In the genomic region with DNA sequence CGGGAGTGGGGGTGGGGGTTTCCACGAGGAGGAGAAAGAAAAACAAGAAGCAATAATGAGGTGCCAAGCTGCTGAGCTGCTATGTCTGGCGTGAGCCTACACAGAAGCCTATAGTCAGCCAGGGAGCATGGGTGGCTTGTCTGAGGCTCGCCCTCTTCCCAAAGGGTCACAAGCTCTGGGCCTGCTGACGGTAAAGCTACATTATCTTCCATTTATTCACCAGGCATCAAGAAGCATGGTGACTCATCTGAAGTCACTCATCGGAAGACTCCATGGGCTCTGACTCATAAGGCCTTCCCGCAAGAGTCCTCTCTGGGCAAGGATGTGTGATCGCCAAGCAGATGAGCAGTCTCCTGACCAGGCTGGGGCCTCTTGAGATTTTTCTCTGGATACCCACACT, we compare ENCODE assay signal across 16 mouse cellular contexts. TPM values are rescaled to one million over a fixed set of nuclear protein-coding genes. Genes with fewer than 3 reads are reported as not detected.
DNase-seq lines count a peak whose midpoint lies in the region.
"Had no signal": no experiment of that assay in that cellular context is flagged by ENCODE, and none has a peak within 500 bp of the region (broad histone marks: within the 10 kb centered on the region; RNA-seq: fewer than 3 reads in every experiment).

No protein-coding gene starts in this region.

- peak; percentile 72 for DNase-seq in adrenal gland, adult 2 months
- DNase-seq in adrenal gland, postnatal 4 days (ENCODE audit: low spot score in 2 of 2): no peak
- DNase-seq in 3T3-L1 (ENCODE audit: low read depth, low spot score) (peak; percentile 95), NIH3T3 (ENCODE audit: low read depth) (peak; percentile 81)
- DNase-seq in fibroblast of lung, adult 2 months (ENCODE audit: low read depth): peak; percentile 83
- DNase-seq in right cerebral cortex, adult 18-20 months: no peak
- no peak for DNase-seq in thymus, postnatal 36 days
- no peak for DNase-seq in layer of hippocampus, adult 9-10 months (ENCODE audit: low spot score)
- DNase-seq: B cell, adult 2 months; cerebellum, postnatal 10 days; forebrain, postnatal 0 days; kidney, adult 9 months; kidney, postnatal 25 days; layer of hippocampus, adult 9-11 months; lung, adult 18-20 months; spleen, adult 18-20 months had no signal

RNA-seq across cellular contexts. Expression of a gene that starts 29.4 kb away (rescaled TPM):
- total RNA-seq in adrenal gland, adult 2 months (2021): 10 to 100 TPM; 63.1 to 73.9 TPM
- polyA plus RNA-seq in adrenal gland, adult 2 months (2012; rRNA removed): 13.6 and 17.4 TPM in 2 replicates
- total RNA-seq in adrenal gland, postnatal 4 days (2021): 10 to 100 TPM; 42.8 to 43.1 TPM

Comparison
In these comparisons a context has a peak if more than half of its experiments do, and no peak if none do; other contexts are left out.
1. DNase-seq: peak in adrenal gland, adult 2 months (single experiment), 3T3-L1 (single experiment), NIH3T3 (single experiment) and fibroblast of lung, adult 2 months (single experiment); none in adrenal gland, postnatal 4 days (0 of 2), right cerebral cortex, adult 18-20 months (single experiment), thymus, postnatal 36 days (0 of 2) and layer of hippocampus, adult 9-10 months (single experiment).